In the genomic region with DNA sequence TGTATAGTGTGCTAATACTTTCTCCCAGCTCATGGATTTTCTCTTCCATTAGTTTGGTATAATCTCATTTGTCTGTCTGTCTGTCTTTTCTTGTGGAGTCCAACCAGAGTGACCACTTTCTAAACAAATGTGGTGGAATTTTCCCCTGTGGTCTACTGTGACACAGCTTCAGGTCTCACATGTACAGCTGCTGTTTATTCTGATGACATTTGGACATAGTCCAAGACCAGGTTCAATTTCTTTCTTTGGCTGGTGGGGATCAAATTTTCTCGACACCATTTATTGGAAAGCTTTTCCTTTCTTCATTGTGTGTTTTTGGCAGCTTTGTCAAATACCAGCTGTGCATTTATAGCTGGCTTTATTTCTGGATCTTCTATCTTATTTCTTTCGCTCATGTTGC, we compare ENCODE assay signal across 26 mouse cellular contexts.
"Had no signal": no experiment of that assay in that cellular context is flagged by ENCODE, and none has a peak within 500 bp of the region (broad histone marks: within the 10 kb centered on the region; RNA-seq: fewer than 3 reads in every experiment).

No protein-coding gene starts in this region.

- H3K4me1 ChIP-seq: heart, embryonic 13.5 days; heart, embryonic 15.5 days; hindbrain, embryonic 10.5 days; hindbrain, embryonic 12.5 days; intestine, embryonic 15.5 days; limb, embryonic 13.5 days; liver, embryonic 12.5 days had no signal

- H3K36me3 ChIP-seq: heart, embryonic 13.5 days; heart, embryonic 15.5 days; hindbrain, embryonic 10.5 days; hindbrain, embryonic 12.5 days; intestine, embryonic 15.5 days; limb, embryonic 13.5 days; liver, embryonic 12.5 days had no signal

- H3K4me2 ChIP-seq: heart, embryonic 11.5 days; heart, embryonic 13.5 days; heart, embryonic 15.5 days; hindbrain, embryonic 12.5 days; hindbrain, embryonic 14.5 days; intestine, embryonic 15.5 days; limb, embryonic 13.5 days; liver, embryonic 12.5 days had no signal

- H3K9me3 ChIP-seq: heart, embryonic 13.5 days; heart, embryonic 15.5 days; hindbrain, embryonic 10.5 days; hindbrain, embryonic 12.5 days; intestine, embryonic 15.5 days; limb, embryonic 13.5 days; liver, embryonic 12.5 days had no signal

- H3K27ac ChIP-seq: heart, adult 2 months; heart, embryonic 13.5 days; heart, embryonic 15.5 days; hindbrain, embryonic 10.5 days; hindbrain, embryonic 12.5 days; hindbrain, embryonic 14.5 days; intestine, embryonic 15.5 days; layer of hippocampus, adult 2 months; left cerebral cortex, adult 2 months; limb, embryonic 13.5 days; liver, embryonic 12.5 days; liver, embryonic 14.5 days had no signal

- DNase-seq: gastrocnemius, postnatal 14 days; gastrocnemius, postnatal 36 days; heart, adult 11 months; heart, adult 2 months; heart, postnatal 14 days; heart, postnatal 36 days; kidney, adult 18-20 months; kidney, adult 8-10 months; kidney, postnatal 10 days; kidney, postnatal 25 days; kidney, postnatal 4 days had no signal

- H3K27me3 ChIP-seq: heart, embryonic 13.5 days; heart, embryonic 15.5 days; hindbrain, embryonic 12.5 days; intestine, embryonic 15.5 days; liver, embryonic 12.5 days had no signal

- ATAC-seq: hindbrain, embryonic 16.5 days; inflammation-experienced regulatory T-cells, adult 6 months; intestine, embryonic 15.5 days; intestine, postnatal 0 days; liver, embryonic 12.5 days had no signal

- H3K4me3 ChIP-seq: heart, adult 2 months; heart, embryonic 13.5 days; heart, embryonic 15.5 days; hindbrain, embryonic 10.5 days; hindbrain, embryonic 12.5 days; intestine, embryonic 15.5 days; layer of hippocampus, adult 2 months; left cerebral cortex, adult 2 months; limb, embryonic 13.5 days; liver, embryonic 12.5 days had no signal

- H3K9ac ChIP-seq: heart, embryonic 13.5 days; heart, embryonic 15.5 days; hindbrain, embryonic 12.5 days; hindbrain, embryonic 14.5 days; intestine, embryonic 15.5 days; limb, embryonic 13.5 days; liver, embryonic 12.5 days; liver, embryonic 14.5 days had no signal
